Mouse (Mus musculus) brain, embryonic 18.5 days (tissue): ENCODE measurements at regions not wholly inside any gene's neighbourhood (a gene's known extent, or its start where the extent isn't known, plus 50 kb on each side); places are given as distances from the start of the nearest gene placed in this dataset.
"Not testable (repeated sequence)": the region's sequence is repeated elsewhere in the genome, so short reads cannot be mapped to it uniquely, and the experiment has no call there.

Experiments
- DNase-seq: peaks from one replicate; pipeline ENCODE4 v3.0.0-alpha.2; 2012; ENCODE audit warnings: low read depth, low spot score

- no peak for DNase-seq
Observed at GRCm38 (mm10) chr1:150160314-150160713, 60.5 kb downstream of the Ptgs2 start.

- no peak for DNase-seq
Observed at GRCm38 (mm10) chr1:150164890-150165596, 65.2 kb downstream of the Ptgs2 start.

DNA sequence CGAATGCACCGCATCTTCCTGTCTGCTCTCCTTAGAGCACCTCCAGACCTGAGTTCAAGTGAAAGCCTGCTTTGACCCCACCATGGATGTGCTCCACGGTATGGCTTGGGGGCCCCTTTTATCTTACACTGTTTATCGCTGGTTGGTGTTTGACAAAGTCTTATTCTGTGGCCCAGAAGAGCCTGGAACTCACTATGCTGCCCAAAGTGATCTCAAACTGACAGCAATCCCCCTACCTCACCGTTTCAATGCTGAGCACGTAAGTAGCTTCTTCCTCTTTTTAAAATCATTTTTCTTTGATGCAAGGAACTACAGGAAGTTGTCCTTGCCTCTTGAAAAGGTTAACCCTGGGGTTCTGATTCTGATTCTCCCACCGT, 65.8 kb downstream of the Ptgs2 start:
- no peak for DNase-seq

DNA sequence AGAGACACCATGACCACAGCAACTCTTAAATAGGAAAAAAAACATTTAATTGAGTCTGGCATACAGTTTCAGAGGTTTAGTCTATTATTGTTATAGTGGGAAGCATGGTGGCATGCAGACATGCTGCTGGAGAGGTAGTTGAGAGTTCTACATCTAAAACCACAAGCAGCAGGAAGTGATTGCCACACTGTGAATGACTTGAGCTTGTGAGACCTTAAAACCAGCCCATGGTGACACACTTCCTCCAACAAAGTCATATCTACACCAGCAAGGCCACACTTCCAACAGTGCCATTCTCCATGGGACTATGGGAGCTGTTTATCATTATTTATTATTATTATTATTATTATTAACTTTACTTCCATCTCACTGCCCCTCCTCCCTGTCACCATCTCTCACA, 67.3 kb downstream of the Ptgs2 start:
- no peak for DNase-seq

GRCm38 (mm10) chr1:150174204-150174603, 74.4 kb downstream of the Ptgs2 start:
- no peak for DNase-seq

DNA sequence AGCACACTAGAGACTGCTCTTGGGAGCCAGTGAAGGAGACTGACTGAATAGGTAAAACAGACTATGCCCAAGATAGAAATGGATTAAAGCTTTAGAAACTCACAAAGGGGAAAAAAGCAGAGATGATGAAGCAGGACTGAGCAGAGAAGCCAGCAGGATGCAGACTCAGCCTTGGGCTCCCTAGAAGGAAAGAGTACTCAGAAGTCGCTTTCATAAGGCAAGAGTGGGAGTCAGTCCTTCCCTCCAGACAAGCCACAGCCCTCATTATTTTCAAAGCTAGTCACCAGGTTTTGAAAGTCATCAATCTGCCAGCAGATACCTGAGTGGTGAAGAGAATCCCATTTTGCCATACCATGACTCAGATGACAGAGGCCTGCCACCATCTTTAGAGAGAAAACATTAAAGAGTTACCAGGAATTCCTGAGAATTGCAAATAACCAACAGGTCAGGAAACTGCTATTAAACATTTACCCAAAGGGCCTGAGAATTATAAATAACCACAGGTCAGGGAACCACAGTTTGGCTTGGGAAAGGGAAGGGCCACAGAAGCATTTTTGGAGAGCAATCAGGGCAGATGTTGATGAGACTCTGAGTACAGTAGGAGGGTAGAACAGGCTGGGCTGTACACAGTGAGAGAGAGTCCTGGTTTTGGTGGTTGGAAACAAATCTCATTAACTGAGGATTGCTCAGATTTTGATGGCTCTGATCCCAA, 77.4 kb downstream of the Ptgs2 start:
- DNase-seq, result no peak

- no peak for DNase-seq
Observed at GRCm38 (mm10) chr1:150202022-150202421, 102.2 kb downstream of the Ptgs2 start.

- no peak for DNase-seq
Observed at GRCm38 (mm10) chr1:150212454-150212853, 106.8 kb upstream of the Pdc start.

DNA sequence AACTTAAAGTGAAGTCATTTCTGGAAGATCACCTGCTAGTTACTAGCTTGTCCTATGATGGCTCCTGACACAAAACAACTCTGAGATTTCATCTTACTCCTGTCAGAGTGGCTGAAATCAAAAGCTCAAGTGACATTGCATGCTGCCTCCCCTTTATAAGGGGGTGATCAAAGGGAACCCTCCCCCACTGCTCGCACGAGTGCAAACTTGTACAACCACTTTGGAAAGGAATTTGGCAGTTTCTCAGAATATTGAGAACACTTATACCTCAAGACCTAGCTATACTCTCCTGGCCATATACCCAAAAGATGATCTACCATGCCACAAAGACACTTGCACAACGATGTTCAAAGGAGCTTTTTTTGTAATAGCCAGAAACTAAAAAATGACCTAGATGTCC, 102.5 kb upstream of the Pdc start:
- DNase-seq, result no peak

GRCm38 (mm10) chr1:150218802-150219201, 100.4 kb upstream of the Pdc start:
- DNase-seq, result no peak

- DNase-seq, result no peak
Observed at GRCm38 (mm10) chr1:150225529-150225928, 93.7 kb upstream of the Pdc start.

- DNase-seq, result not testable (repeated sequence)
Observed at GRCm38 (mm10) chr1:150239504-150239903, 79.7 kb upstream of the Pdc start.

DNA sequence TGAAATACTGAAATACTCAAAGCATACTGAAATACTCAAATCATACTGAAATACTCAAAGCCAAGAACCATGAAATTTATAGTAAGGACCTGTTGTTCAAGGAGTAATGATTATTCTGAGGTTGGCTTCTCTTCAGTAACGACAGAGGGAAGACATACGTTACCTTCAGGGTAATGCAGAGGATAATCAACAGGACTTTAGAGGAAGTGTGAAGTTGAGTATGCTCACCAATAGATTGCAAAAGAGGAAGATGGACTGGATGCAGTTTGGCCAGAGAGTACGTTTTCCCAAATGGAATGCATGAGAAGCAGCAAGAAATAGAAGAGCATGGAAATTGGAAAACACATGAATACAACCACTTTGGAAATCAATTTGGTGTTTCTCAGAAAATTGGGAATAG, 79.1 kb upstream of the Pdc start:
- DNase-seq, result no peak

DNA sequence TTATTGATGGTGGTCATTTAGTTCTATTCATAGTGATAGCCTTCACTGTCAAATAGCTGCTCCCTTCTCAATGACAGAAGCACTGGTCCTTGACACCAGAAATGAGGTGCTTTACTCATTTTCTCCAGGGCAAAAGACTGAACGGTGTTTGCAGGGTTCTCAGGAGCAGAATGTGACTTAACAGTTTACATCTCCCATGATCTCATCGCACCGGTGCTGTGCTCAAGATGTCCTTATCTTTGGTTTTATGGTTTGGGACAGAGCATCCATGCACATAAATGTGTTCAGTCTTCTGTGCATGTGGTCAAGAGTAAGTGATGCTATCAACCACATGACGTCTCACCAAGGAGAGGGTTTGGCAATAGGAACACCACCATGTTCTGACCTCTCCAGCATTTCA, 78.1 kb upstream of the Pdc start:
- no peak for DNase-seq

GRCm38 (mm10) chr1:150242108-150242507, 77.1 kb upstream of the Pdc start:
- no peak for DNase-seq

DNA sequence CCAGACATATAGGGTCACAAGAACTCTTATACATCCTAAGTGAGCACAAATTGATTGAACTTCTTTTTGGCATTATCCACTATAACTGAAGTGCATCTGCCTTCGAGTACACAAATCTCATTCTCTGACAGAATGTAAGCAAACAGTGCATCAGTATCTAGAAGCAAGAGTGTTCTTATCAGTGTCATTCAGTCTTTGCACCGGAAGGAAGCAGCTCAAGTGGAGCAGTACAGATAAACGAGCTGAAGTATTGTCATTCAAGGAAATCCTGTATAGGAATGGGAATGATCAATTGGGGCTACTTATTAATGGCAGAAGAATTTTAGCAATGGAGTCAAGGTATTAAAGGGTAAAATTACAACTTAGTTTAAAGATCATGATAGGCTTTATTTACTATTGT, 74.3 kb upstream of the Pdc start:
- no peak for DNase-seq

- no peak for DNase-seq
Observed at GRCm38 (mm10) chr1:150251422-150251821, 67.8 kb upstream of the Pdc start.

GRCm38 (mm10) chr1:150251876-150252275, 67.3 kb upstream of the Pdc start:
- no peak for DNase-seq

GRCm38 (mm10) chr1:150257596-150257995, 61.6 kb upstream of the Pdc start:
- no peak for DNase-seq

- DNase-seq, result no peak
Observed at GRCm38 (mm10) chr1:150260355-150260754, 58.9 kb upstream of the Pdc start.

- DNase-seq, result peak; percentile 24
Observed at GRCm38 (mm10) chr1:150266502-150266901, 52.7 kb upstream of the Pdc start.

DNA sequence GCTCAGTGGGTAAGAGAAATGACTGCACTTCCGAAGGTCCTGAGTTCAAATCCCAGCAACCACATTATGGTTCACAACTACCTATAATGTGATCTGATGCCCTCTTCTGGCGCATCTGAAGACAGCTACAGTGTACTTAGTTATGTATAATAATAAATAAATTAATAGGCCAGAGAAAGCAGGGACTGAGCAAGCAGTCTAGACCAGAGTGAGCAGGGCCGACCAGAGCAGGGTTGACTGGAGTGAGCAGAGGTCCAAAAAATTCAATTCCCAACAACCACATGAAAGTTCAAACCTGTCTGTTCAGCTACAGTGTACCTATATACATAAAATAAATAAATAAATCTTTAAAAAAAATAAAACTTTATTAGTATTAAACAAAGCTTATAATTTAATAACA, 52.2 kb upstream of the Pdc start:
- DNase-seq, result no peak
